Mouse (Mus musculus) liver, adult 2 months (tissue): ENCODE measurements around the gene Zfp800.

ENCODE experiments used
- CTCF ChIP-seq: fragments of 200-500 bp; IDR thresholded peaks from 2 replicates; pipeline ENCODE4 v1.5.1; 2011; ENCODE audit warnings: low read depth, low read length, control low read depth
- POLR2A ChIP-seq: fragments of 200-500 bp; IDR thresholded peaks from 2 replicates; pipeline ENCODE4 v1.6.1; 2011; ENCODE audit warnings: low read length, control low read depth; ENCODE audit not compliant: insufficient read depth; ENCODE audit errors: extremely low read depth

DNA sequence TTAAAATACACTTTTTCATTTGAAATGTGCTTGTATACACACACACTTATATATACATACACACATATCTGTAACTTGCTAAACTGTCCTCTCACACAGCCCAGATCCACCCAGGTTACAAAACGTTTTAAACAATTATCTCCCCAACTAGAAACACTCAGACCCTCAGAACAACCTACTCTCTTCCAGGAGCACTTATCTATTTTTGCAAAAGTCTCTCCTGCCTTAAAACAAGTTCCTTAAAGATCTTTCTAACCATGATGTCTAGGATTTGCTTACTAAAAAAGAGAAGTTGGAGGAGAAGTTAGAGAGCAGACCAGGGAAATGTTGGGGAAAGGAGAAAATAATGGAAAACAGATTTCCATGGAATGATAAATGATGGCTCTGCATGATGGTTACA, 139.4 kb downstream of the Zfp800 start:
- no peak for TF ChIP-seq CTCF
- TF ChIP-seq POLR2A: no peak
